Mouse (Mus musculus): Measurements from ENCODE around the gene Celsr1. TPM values are rescaled to one million over a fixed set of nuclear protein-coding genes. Genes with fewer than 3 reads are reported as not detected.

Gene Celsr1
- polyA plus RNA-seq, 2 experiments from 2014 or later, result 3.3 to 3.8 TPM

- peak; percentile 84 for ATAC-seq
These were observed 495 bp upstream of the Celsr1 start for GRCm38 (mm10) chr15:86034021-86034523.

DNA sequence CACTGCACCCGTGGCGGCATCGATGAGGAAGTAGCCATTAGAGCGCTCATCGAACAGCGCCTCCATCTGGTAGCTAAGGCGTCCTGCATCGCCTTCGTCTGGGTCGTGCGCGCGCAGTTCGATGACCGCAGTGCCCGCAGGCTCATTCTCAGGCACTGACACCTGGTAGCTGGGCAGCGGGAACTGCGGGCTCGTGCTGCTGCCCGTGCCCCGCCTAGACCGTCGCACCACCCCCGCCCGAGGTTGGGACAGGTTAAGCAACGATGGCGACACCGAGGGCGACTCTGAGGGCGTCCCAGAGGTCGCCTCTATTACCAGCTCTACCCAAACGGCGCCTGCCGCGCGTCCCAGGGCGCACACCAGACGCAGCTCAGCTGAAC lies 776 bp downstream of the Celsr1 start:
- no peak for ATAC-seq

DNA sequence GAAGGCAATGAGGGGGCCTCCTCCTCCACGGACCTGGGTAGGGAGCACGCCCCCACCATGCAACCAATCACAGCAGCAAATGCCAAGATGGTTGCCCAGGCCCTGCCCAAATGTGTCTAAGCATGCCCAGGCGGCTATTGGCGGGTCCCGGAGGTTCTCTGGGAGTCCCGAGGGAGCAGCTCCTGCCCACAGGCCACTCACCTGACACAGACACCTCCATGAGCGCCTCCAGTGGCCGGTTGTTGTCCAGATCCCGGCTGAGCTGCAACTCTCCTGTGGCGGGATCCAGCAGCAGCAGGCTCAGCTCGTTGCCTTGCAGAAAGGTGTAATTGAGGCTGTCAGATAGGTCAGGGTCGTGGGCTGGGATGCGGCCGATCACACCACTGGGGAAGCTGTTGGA lies 3.6 kb downstream of the Celsr1 start:
- no peak for ATAC-seq

DNA sequence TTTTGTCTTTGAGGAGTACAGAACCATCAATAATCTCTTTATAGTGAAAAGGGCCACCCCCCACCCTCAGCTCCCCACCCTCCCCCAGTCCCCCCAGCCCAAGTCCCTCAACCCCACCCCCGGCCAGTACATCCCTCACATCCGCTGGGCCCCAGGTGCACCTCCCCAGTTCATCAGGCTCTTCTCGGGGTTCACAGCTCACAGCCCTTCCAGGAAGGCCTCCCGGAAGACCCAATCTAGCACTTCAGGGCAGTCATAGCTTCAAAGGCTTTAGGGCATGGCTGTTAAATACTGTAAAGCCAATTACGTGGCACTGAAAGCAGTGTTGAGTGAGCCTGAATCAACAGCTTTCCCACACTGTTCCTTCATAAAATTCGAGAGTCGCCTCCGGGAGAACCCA lies 5.7 kb downstream of the Celsr1 start:
- ATAC-seq, result peak; percentile 87

DNA sequence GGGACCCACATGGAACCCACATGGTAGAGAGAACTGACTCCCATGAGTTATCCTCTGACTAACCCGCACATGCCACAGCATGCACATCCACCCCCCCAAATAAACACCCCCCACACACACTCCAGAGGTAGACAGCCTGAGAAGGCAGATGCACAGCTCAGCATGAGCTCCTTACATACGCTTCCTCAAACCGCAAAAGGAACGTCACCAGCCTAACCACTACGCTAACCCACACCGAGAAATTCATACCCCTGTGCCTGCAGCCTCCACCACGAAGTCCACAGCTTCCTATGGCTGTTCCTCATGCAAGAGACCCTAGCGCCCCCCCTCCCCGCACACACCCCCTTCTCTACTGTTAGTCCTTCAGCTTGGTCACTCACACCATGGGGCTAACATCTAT lies 11.6 kb downstream of the Celsr1 start:
- no peak for ATAC-seq

DNA sequence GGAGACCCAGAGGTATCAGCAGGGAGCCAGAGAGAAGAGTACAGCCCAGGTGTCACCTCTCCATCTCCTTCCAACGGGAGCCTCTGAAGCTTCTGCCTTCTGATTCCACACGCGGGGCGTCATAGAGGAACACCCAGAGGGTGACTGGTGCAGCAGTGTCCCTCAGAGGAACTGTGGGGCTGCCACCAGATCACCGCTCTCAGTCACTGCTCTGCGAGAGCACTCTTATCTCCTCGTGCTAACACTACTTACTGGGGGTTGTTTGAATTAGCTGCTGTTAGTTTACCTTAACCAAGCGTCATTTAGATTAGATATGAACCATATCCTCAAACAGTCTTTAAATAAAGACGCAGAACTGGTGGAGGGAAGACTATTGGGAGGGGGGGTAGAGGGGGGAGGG lies 12.3 kb downstream of the Celsr1 start:
- no peak for ATAC-seq

DNA sequence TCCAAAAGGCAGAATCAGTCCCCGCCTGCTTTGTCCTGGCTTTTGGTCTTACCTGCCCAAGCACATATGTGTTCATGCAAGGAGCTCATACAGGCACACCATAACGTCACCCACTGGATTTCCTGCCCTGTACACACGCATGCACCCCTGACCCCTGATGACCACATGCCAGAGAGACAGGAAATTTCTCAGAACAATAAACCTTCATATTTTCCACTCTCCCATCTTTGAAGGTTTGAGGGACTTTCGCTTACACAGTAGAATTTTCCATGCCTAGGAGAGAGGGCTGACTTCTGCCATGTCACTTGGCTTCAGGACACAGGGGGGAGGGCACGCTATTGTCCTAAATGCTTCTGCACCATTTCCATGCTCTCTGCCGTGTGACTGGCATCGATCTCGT lies 13.6 kb downstream of the Celsr1 start:
- ATAC-seq, result peak; percentile 23

GRCm38 (mm10) chr15:86018753-86019512 lies 14.6 kb downstream of the Celsr1 start:
- ATAC-seq, result no peak

- no peak for ATAC-seq
These were observed 16.2 kb downstream of the Celsr1 start for GRCm38 (mm10) chr15:86017336-86017735.

DNA sequence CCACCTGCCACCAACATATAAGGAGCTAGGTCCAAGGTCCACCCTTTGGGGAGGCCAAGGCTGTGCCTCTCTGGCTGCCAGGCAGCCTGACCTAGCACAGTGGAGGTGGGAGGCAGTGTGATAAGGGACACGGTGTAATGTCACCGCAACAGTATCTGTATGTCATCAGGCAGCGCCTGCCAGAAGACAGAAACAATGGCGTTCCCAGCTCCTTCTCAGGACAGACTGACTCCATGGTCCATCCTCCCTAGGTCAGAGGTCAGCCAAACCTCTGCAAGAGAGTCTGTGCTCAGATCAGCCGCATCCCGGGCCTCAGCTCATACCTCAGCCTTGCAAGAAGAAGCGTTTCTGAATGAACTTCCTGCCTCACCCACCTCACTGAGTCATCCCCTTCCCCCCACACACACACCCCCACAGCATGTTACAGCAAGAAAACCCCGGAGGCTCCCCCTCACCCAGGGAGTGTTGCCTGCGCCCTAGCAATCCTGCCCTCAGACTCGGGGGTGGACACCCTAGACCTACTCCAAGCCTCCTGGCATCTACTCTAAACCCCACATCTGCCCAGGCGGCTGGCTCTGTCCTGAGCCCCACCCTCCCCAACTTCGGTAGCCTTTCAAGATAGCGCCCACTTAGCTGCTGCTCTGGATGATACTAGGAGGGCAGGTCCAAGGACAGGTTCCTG lies 17.6 kb downstream of the Celsr1 start:
- ATAC-seq, result peak; percentile 94

- ATAC-seq, result no peak
These were observed 18.6 kb downstream of the Celsr1 start for GRCm38 (mm10) chr15:86015026-86015425.

DNA sequence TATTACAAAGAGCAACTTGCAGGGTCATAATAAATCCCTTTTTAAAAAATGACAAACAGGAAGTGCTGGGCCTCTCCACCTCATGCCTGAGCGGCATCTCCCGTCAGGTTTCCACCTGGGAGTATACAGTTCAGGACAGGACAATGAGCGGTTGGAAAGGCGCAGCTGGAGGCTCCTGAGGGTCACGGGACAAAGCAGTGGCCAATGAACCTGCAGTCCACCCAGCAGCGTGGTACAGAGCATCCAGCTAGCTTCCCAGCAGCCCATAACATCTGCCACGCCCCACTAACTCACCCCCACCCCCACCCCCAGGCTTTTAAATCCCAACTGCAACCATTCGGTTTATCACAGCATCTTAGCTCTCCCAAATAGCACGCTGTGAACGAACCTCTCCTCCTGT lies 19.9 kb downstream of the Celsr1 start:
- ATAC-seq, result no peak

DNA sequence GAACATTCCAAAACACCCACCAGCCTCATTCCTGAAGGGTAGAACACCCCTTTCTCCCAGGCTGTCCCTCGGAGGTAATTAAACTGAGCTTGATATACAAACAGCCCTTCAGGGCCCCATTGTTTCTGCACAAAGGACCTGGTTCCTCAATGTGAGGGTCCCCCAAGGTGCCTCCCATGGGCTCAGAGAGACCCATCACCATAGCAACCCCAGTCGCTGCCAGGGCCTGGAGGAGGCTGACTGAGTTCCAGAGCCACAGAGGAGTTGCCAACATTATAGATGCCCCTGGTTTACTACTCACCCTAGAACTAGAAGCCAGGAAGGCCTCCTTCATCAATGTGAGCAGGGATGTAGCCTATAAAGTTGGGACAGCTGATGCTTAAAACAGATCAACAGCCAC lies 20.4 kb downstream of the Celsr1 start:
- no peak for ATAC-seq

DNA sequence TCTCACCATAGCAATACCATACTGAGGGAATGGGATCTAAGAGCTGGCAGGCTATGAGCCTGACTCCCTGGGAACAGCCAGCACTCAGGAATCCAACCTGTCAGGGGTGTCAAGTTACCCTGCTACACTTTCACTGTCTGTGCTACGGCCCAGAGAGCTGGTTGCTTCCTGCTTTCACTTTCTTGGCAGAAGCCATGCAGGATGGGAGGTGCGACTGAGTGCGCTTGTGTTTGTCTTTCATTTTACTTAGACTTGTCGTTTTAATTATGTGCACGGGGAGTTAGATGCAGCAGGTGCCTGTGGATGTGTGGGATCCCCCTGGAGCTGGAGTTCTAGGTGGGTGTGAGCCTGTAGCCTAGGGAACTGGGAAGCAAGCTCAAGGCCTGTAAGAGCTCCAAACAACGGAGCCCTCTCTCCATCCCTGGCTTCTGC lies 25.9 kb downstream of the Celsr1 start:
- peak; percentile 95 for ATAC-seq

- ATAC-seq, result no peak
These were observed 27.7 kb downstream of the Celsr1 start for GRCm38 (mm10) chr15:86005691-86006525.

- no peak for ATAC-seq
These were observed 29.5 kb downstream of the Celsr1 start for GRCm38 (mm10) chr15:86004048-86004447.

GRCm38 (mm10) chr15:86000706-86001292 lies 32.8 kb downstream of the Celsr1 start:
- no peak for ATAC-seq

- no peak for ATAC-seq
These were observed 34.9 kb downstream of the Celsr1 start for GRCm38 (mm10) chr15:85998525-85999230.

DNA sequence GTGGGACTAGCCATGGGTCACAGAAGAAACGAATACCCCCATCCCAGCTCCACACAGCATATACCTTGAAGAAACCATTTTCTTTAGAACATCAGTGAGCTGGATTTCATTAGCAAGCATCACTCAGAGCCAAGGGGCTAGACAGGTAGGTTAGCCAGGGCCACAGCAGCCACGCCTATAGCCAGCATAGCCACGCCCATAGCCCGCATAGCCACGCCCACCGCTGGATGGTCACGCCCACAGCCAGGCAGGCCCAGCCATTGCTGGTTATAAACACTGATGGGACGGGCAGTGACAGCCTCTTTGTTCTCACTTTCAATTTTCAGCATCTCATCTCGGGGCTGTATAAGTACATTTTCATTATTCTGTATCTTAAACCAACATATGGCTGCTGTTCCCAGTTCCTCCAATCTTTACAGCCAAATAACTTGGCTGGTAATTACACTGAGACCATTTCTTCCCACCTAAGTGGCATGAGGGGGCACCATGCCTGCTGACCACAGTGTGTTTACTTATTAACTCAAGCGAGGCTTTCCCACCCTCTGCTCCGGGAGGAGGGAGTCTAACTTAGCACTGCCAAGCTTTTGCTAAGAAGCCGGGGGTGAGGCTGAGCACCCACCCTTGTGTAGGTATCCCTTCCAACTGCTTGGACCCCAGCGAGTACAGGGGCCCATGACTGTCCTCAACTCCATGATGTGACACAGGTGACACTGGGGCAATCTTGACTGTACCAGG lies 37.4 kb downstream of the Celsr1 start:
- ATAC-seq, result no peak

GRCm38 (mm10) chr15:85994906-85995608 lies 38.5 kb downstream of the Celsr1 start:
- no peak for ATAC-seq
